Mouse (Mus musculus) adrenal gland, postnatal 25 days (tissue): ENCODE measurements around the gene Flad1. TPM values are rescaled to one million over a fixed set of nuclear protein-coding genes. Genes with fewer than 3 reads are reported as not detected.

Experiments used
- total RNA-seq: library from RNA; stranded (reverse); gene quantifications from 2 replicates; pipeline ENCODE4 v1.2.3, GENCODE M21; 2021

Flad1 gene
- total RNA-seq, 1 experiment from 2014 or later, result 35.4 TPM

Other genes with a start within 250 kb of the Flad1 start
- 98.4 and 103 TPM in 2 replicates for gene Clk2, start 247.1 kb downstream of the Flad1 start, total RNA-seq
- 98.4 and 112 TPM in 2 replicates for gene Scamp3, start 234.4 kb downstream of the Flad1 start, total RNA-seq
- 17.1 and 23.7 TPM in 2 replicates for gene Fam189b, start 228.7 kb downstream of the Flad1 start, total RNA-seq
- 72.4 and 79.0 TPM in 2 replicates for gene Gba, start 208.9 kb downstream of the Flad1 start, total RNA-seq
- 6.1 and 8.7 TPM in 2 replicates for gene Thbs3, start 196.7 kb downstream of the Flad1 start, total RNA-seq
- 143 and 154 TPM in 2 replicates for gene Mtx1, start 184.8 kb downstream of the Flad1 start, total RNA-seq
- gene Muc1, start 182.8 kb downstream of the Flad1 start, total RNA-seq, result not detected in 2 replicates
- 126 and 127 TPM in 2 replicates for gene Krtcap2, start 165.9 kb downstream of the Flad1 start, total RNA-seq
- 2.6 and 3.2 TPM in 2 replicates for gene Trim46, start 165.6 kb downstream of the Flad1 start, total RNA-seq
- gene Dpm3, start 152.5 kb downstream of the Flad1 start, total RNA-seq, result 106 and 137 TPM in 2 replicates
- gene Slc50a1, start 141.3 kb downstream of the Flad1 start, total RNA-seq, result 44.7 and 51.4 TPM in 2 replicates
- 11.6 and 17.2 TPM in 2 replicates for gene Efna1, start 130.7 kb downstream of the Flad1 start, total RNA-seq
- 0.27 TPM in 1 of 2 replicates, not detected in the other for gene Efna3, start 88.9 kb downstream of the Flad1 start, total RNA-seq
- 1.7 TPM in 1 of 2 replicates, not detected in the other for gene Efna4, start 73.8 kb downstream of the Flad1 start, total RNA-seq
- gene Adam15, start 61.9 kb downstream of the Flad1 start, total RNA-seq, result 50.4 and 65.1 TPM in 2 replicates
- gene Dcst2, start 49.9 kb downstream of the Flad1 start, total RNA-seq, result 0.38 and 0.76 TPM in 2 replicates
- gene Dcst1, start 46.6 kb downstream of the Flad1 start, total RNA-seq, result 0.55 TPM in 1 of 2 replicates, not detected in the other
- gene Zbtb7b, start 17.1 kb downstream of the Flad1 start, total RNA-seq, result 98.2 and 110 TPM in 2 replicates
- 3.1 TPM in 1 of 2 replicates, not detected in the other for gene Lenep, start 9.1 kb downstream of the Flad1 start, total RNA-seq
- 24.8 and 26.2 TPM in 2 replicates for gene Cks1b, start 6.5 kb upstream of the Flad1 start, total RNA-seq
- 74.4 and 101 TPM in 2 replicates for gene Shc1, start 6.6 kb upstream of the Flad1 start, total RNA-seq
- gene Pygo2, start 18.3 kb upstream of the Flad1 start, total RNA-seq, result 38.6 and 46.8 TPM in 2 replicates
- gene Pbxip1, start 24.8 kb upstream of the Flad1 start, total RNA-seq, result 37.9 and 51.1 TPM in 2 replicates
- 31.7 and 53.8 TPM in 2 replicates for gene Pmvk, start 42.7 kb upstream of the Flad1 start, total RNA-seq
- 4.1 and 5.5 TPM in 2 replicates for gene Kcnn3, start 108.3 kb upstream of the Flad1 start, total RNA-seq